Comparison of ENCODE assay signal across 13 mouse cellular contexts in the genomic region with DNA sequence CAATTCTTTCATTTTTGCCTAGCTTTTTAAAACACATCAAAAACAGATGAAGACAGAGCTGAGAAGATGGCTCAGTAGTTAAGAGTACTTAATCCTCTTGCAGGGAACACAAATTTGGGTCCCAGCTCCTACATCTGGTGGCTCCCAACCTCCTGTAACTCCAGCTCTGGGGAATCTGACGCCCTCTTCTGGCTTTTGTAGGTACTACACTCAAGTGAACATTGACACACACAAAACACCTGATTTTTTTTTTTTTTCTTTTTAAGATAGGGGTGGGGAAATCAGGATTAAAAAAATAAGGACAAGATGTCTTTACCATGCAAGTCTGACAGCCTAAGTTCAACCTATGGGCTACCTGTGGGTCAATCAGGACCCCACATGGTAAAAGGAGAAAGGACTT. TPM values are rescaled to one million over a fixed set of nuclear protein-coding genes. Genes with fewer than 3 reads are reported as not detected.
A peak's percentile ranks its signal among the peaks of the same experiment; 100 is the strongest.
DNase-seq lines count a peak whose midpoint lies in the region; ATAC-seq and TF ChIP-seq lines count a peak whose summit lies in the region.
"Had no signal": no experiment of that assay in that cellular context is flagged by ENCODE, and none has a peak within 500 bp of the region (broad histone marks: within the 10 kb centered on the region; RNA-seq: fewer than 3 reads in every experiment).

No protein-coding gene starts in this region.

- H3K27me3 ChIP-seq in hindbrain, embryonic 16.5 days (replicated peaks; ENCODE audit: control insufficient read depth, insufficient read depth, low read length), result no peaks in the 10 kb centered on the region
- H3K27me3 ChIP-seq: forebrain, embryonic 15.5 days; heart, embryonic 12.5 days had no signal

- H3K36me3 ChIP-seq in hindbrain, embryonic 16.5 days (ENCODE audit: control insufficient read depth, insufficient read depth, low read length), result peaks cover 3% of the 10 kb centered on the region

- no peak overlapping the region for H3K9ac ChIP-seq in hindbrain, embryonic 16.5 days (ENCODE audit: low read depth, low read length)
- H3K9ac ChIP-seq: forebrain, embryonic 15.5 days; heart, embryonic 12.5 days had no signal

- intact Hi-C loops in left cerebral cortex, adult 2 months (cut with DNase I), result no loop called here
- intact Hi-C loops in left cerebral cortex, postnatal 14 days (cut with DNase I), result no loop called here

- H3K4me3 ChIP-seq in left cerebral cortex, adult 2 months, result no peak overlapping the region
- no peak overlapping the region for H3K4me3 ChIP-seq in hindbrain, embryonic 16.5 days (ENCODE audit: low read length)
- H3K4me3 ChIP-seq: forebrain, embryonic 15.5 days; heart, embryonic 12.5 days had no signal

- H3K4me2 ChIP-seq in hindbrain, embryonic 16.5 days (ENCODE audit: low read length), result no peak overlapping the region
- H3K4me2 ChIP-seq: forebrain, embryonic 15.5 days; heart, embryonic 12.5 days; midbrain, embryonic 11.5 days had no signal

- DNase-seq in adrenal gland, postnatal 10 days, result peak; percentile 4
- DNase-seq in adrenal gland, postnatal 4 days (ENCODE audit: low spot score in 2 of 2), result no peak
- DNase-seq in left cerebral cortex, adult 2 months (ENCODE audit: extremely low spot score in 1 of 2, low spot score in 2 of 2), result no peak
- DNase-seq in left cerebral cortex, postnatal 14 days (ENCODE audit: low spot score in 2 of 2), result no peak
- peak; percentile 31 to 32 for DNase-seq in B cell, adult 2 months
- DNase-seq in c-Kit-positive CD71-positive TER-119-positive erythroid progenitor cells, embryonic 14.5 days (ENCODE audit: low spot score), result peak; percentile 28
- no peak for DNase-seq in cerebellum, adult 11-12 months
- DNase-seq: embryo, embryonic 11 days; left cerebral cortex, postnatal 4 days had no signal

- peak; percentile 49 for TF ChIP-seq CTCF in left cerebral cortex, adult 2 months (IDR thresholded peaks at IDR 0.05)

- no peak overlapping the region for H3K27ac ChIP-seq in left cerebral cortex, adult 2 months
- H3K27ac ChIP-seq in hindbrain, embryonic 16.5 days (ENCODE audit: low read depth, low read length), result no peak overlapping the region
- H3K27ac ChIP-seq: forebrain, embryonic 15.5 days had no signal

- H3K9me3 ChIP-seq in hindbrain, embryonic 16.5 days (ENCODE audit: control insufficient read depth, low read length), result no peaks in the 10 kb centered on the region
- H3K9me3 ChIP-seq: forebrain, embryonic 15.5 days; heart, embryonic 12.5 days had no signal

- H3K4me1 ChIP-seq in hindbrain, embryonic 16.5 days (ENCODE audit: control insufficient read depth, insufficient read depth, low read depth, low read length), result peaks cover 5% of the 10 kb centered on the region

- ATAC-seq in hindbrain, embryonic 16.5 days, result no peak
- ATAC-seq: forebrain, embryonic 15.5 days had no signal

- WGBS in hindbrain, embryonic 16.5 days, result 0% methylated on average over 1 of the region's 1 CpGs

RNA-seq across cellular contexts. Expression of a gene that starts 10.5 kb away (rescaled TPM):
- total RNA-seq in adrenal gland, postnatal 10 days (2021), result 10 to 100 TPM; 18.4 to 21.9 TPM
- total RNA-seq in adrenal gland, postnatal 4 days (2021), result 10 to 100 TPM; 21.9 to 25.9 TPM
- total RNA-seq in left cerebral cortex, adult 2 months (2021), result 10 to 100 TPM; 37.1 to 41.7 TPM
- 10 to 100 TPM; 33.4 to 41.8 TPM for total RNA-seq in left cerebral cortex, postnatal 14 days (2021)
- 59.0 and 73.4 TPM in 2 replicates for polyA plus RNA-seq in hindbrain, embryonic 16.5 days (2015; fragmentation: Nextera tagmentation; extraction: Ambion mirVana)

Comparison
In these comparisons a context has a peak if more than half of its experiments do, and no peak if none do; other contexts are left out.
1. DNase-seq: peak in adrenal gland, postnatal 10 days (single experiment), B cell, adult 2 months (2 of 2) and c-Kit-positive CD71-positive TER-119-positive erythroid progenitor cells, embryonic 14.5 days (single experiment); none in adrenal gland, postnatal 4 days (0 of 2), left cerebral cortex, adult 2 months (0 of 2), left cerebral cortex, postnatal 14 days (0 of 2) and cerebellum, adult 11-12 months (single experiment).